Mouse (Mus musculus): ENCODE measurements around the gene Gm49425. TPM values are rescaled to one million over a fixed set of nuclear protein-coding genes. Genes with fewer than 3 reads are reported as not detected.

Gm49425 gene
- not detected for polyA plus RNA-seq (2012; fragmentation: generic; extraction: Trizol)

GRCm38 (mm10) chr15:101517161-101517560, at the start of gene Gm49425:
Gene Gm49425 (minus strand): TSS chr15:101517261.

GRCm38 (mm10) chr15:101562850-101563249, 45.8 kb upstream of the Gm49425 start, which contains the start of gene Krt90:
Gene Krt90 (minus strand): TSS chr15:101562950.

GRCm38 (mm10) chr15:101550567-101550966, 33.5 kb upstream of the Gm49425 start, which contains the start of gene Krt82:
Gene Krt82 (minus strand): TSS chr15:101550667.

GRCm38 (mm10) chr15:101532720-101533119, 15.7 kb upstream of the Gm49425 start, which contains the start of gene Krt84:
Gene Krt84 (minus strand): TSS chr15:101532820.

GRCm38 (mm10) chr15:101491431-101491830, 25.6 kb downstream of the Gm49425 start, which contains the start of gene Krt83:
Gene Krt83 (minus strand): TSS chr15:101491512.

GRCm38 (mm10) chr15:101472952-101473528, 44.0 kb downstream of the Gm49425 start, which contains the start of gene Krt86:
Gene Krt86 (plus strand): TSS chr15:101473478.

Other genes starting within 250 kb of the Gm49425 start
- gene Atg101, start 233.0 kb downstream of the Gm49425 start, polyA plus RNA-seq (2012; fragmentation: generic; extraction: Trizol) = 10 to 100 TPM; 73.1 to 87.9 TPM
- gene 6030408B16Rik, start 224.0 kb downstream of the Gm49425 start, polyA plus RNA-seq (2012; fragmentation: generic; extraction: Trizol) = under 1 TPM; 0.06 to 0.40 TPM
- 1 to 10 TPM in 1 of 2 experiments, under 1 TPM in 1; 0.46 to 5.3 TPM for gene Krt80, start 147.1 kb downstream of the Gm49425 start, polyA plus RNA-seq (2012; fragmentation: generic; extraction: Trizol)
- gene Krt7, start 106.2 kb downstream of the Gm49425 start, polyA plus RNA-seq (2012; fragmentation: generic; extraction: Trizol) = under 1 TPM; 0.47 to 0.51 TPM
- gene Krt87, start 78.5 kb downstream of the Gm49425 start, polyA plus RNA-seq (2012; fragmentation: generic; extraction: Trizol) = under 1 TPM; 0.08 to 0.27 TPM
- gene Krt88, start 69.5 kb downstream of the Gm49425 start, polyA plus RNA-seq (2012; fragmentation: generic; extraction: Trizol) = under 1 TPM in 1 of 2 experiments, not detected in 1; 0.15 TPM
- gene Krt81, start 53.5 kb downstream of the Gm49425 start, polyA plus RNA-seq (2012; fragmentation: generic; extraction: Trizol) = under 1 TPM in 1 of 2 experiments, not detected in 1; 0.14 TPM
- gene Krt86, start 43.8 kb downstream of the Gm49425 start, polyA plus RNA-seq (2012; fragmentation: generic; extraction: Trizol) = under 1 TPM in 1 of 2 experiments, not detected in 1; 0.06 TPM
- gene Krt83, start 25.7 kb downstream of the Gm49425 start, polyA plus RNA-seq (2012; fragmentation: generic; extraction: Trizol) = under 1 TPM in 1 of 2 experiments, not detected in 1; 0.06 TPM
- under 1 TPM in 1 of 2 experiments, not detected in 1; 0.04 TPM for gene Krt84, start 15.6 kb upstream of the Gm49425 start, polyA plus RNA-seq (2012; fragmentation: generic; extraction: Trizol)
- gene Krt82, start 33.4 kb upstream of the Gm49425 start, polyA plus RNA-seq (2012; fragmentation: generic; extraction: Trizol) = not detected
- gene Krt90, start 45.7 kb upstream of the Gm49425 start, polyA plus RNA-seq (2012; fragmentation: generic; extraction: Trizol) = not detected
- not detected for gene Krt75, start 56.6 kb upstream of the Gm49425 start, polyA plus RNA-seq (2012; fragmentation: generic; extraction: Trizol)
- gene Gm5414, start 110.9 kb upstream of the Gm49425 start, polyA plus RNA-seq (2012; fragmentation: generic; extraction: Trizol) = not detected
- gene Gm5478, start 130.1 kb upstream of the Gm49425 start, polyA plus RNA-seq (2012; fragmentation: generic; extraction: Trizol) = not detected
- gene Krt6b, start 163.0 kb upstream of the Gm49425 start, polyA plus RNA-seq (2012; fragmentation: generic; extraction: Trizol) = not detected
- gene Krt6a, start 177.0 kb upstream of the Gm49425 start, polyA plus RNA-seq (2012; fragmentation: generic; extraction: Trizol) = not detected
- gene Krt5, start 195.6 kb upstream of the Gm49425 start, polyA plus RNA-seq (2012; fragmentation: generic; extraction: Trizol) = under 1 TPM in 1 of 2 experiments, not detected in 1; 0.05 TPM
- not detected for gene Krt71, start 225.8 kb upstream of the Gm49425 start, polyA plus RNA-seq (2012; fragmentation: generic; extraction: Trizol)

All from C3H10T1/2 (cell line).